ENCODE assay signal across 34 mouse cellular contexts in genomic region chr14:34016938-34017337, GRCm38 (mm10). TPM values are rescaled to one million over a fixed set of nuclear protein-coding genes. Genes with fewer than 3 reads are reported as not detected.
DNase-seq lines count a peak whose midpoint lies in the region; ATAC-seq and TF ChIP-seq lines count a peak whose summit lies in the region.
"Had no signal": no experiment of that assay in that cellular context is flagged by ENCODE, and none has a peak within 500 bp of the region (broad histone marks: within the 10 kb centered on the region; RNA-seq: fewer than 3 reads in every experiment).

No protein-coding gene starts in this region.

- no peak overlapping the region for H3K27ac ChIP-seq in layer of hippocampus, adult 2 months
- no peak overlapping the region for H3K27ac ChIP-seq in cortical plate, adult 2 months (ENCODE audit: insufficient read depth, low read length)
- H3K27ac ChIP-seq: forebrain, embryonic 10.5 days; forebrain, embryonic 13.5 days; gastrocnemius, adult 2 months; heart, embryonic 15.5 days; hindbrain, embryonic 14.5 days; hindbrain, postnatal 0 days had no signal

- no peak overlapping the region for H3K4me3 ChIP-seq in layer of hippocampus, adult 2 months
- H3K4me3 ChIP-seq in megakaryocyte, embryonic 14.5 days (replicated peaks), result peak overlapping the region; percentile 18
- H3K4me3 ChIP-seq in cortical plate, adult 2 months (ENCODE audit: insufficient read depth, low read length), result no peak overlapping the region
- H3K4me3 ChIP-seq: forebrain, embryonic 10.5 days; forebrain, embryonic 13.5 days; gastrocnemius, adult 2 months; heart, embryonic 12.5 days; heart, embryonic 15.5 days had no signal

- DNase-seq in layer of hippocampus, adult 2 months (ENCODE audit: low spot score in 2 of 2), result no peak
- DNase-seq in layer of hippocampus, postnatal 36 days, result no peak
- DNase-seq in Muller cell, postnatal 12 days (ENCODE audit: inconsistent ontology term), result no peak
- DNase-seq: adrenal gland, adult 2 months; adrenal gland, postnatal 14 days; B cell, adult 2 months; cerebellum, adult 11-12 months; cerebellum, adult 8-10 months; cerebellum, postnatal 10 days; cerebellum, postnatal 36 days; gastrocnemius, adult 2 months; gastrocnemius, postnatal 14 days; heart, postnatal 14 days; heart, postnatal 4 days had no signal

- peak; percentile 51 for TF ChIP-seq CTCF in layer of hippocampus, adult 2 months (conservative IDR thresholded peaks at IDR 0.05)
- peak; percentile 22; the same call in 1 of the 2 replicates for TF ChIP-seq CTCF in cortical plate, adult 2 months (IDR thresholded peaks at IDR 0.05; ENCODE audit: extremely low read depth, insufficient read depth, low read length)

- no peaks in the 10 kb centered on the region for H3K36me3 ChIP-seq in megakaryocyte, embryonic 14.5 days (replicated peaks; ENCODE audit: low read length)
- H3K36me3 ChIP-seq: forebrain, embryonic 10.5 days; G1E; heart, embryonic 12.5 days; heart, embryonic 15.5 days had no signal

- peaks cover 20% of the 10 kb centered on the region for H3K9me3 ChIP-seq in megakaryocyte, embryonic 14.5 days
- H3K9me3 ChIP-seq: forebrain, embryonic 10.5 days; forebrain, embryonic 13.5 days; heart, embryonic 12.5 days; heart, embryonic 15.5 days had no signal

- no peaks in the 10 kb centered on the region for H3K4me1 ChIP-seq in megakaryocyte, embryonic 14.5 days
- H3K4me1 ChIP-seq in cortical plate, adult 2 months (ENCODE audit: control insufficient read depth, insufficient read depth, low read length), result no peaks in the 10 kb centered on the region
- H3K4me1 ChIP-seq: forebrain, embryonic 10.5 days; forebrain, embryonic 13.5 days; heart, embryonic 12.5 days; heart, embryonic 15.5 days had no signal

- no peak for TF ChIP-seq POLR2A in cortical plate, adult 2 months (IDR thresholded peaks at IDR 0.05; ENCODE audit: extremely low read depth, insufficient read depth, low read length)

- ATAC-seq in megakaryocyte, adult 5-6 weeks (ENCODE audit: poor library complexity, severe bottlenecking), result no peak
- ATAC-seq: forebrain, embryonic 13.5 days; forebrain, embryonic 16.5 days; hindbrain, postnatal 0 days; inflammation-experienced regulatory T-cells, adult 6 months had no signal

- H3K27me3 ChIP-seq in megakaryocyte, embryonic 14.5 days (replicated peaks), result no peaks in the 10 kb centered on the region
- H3K27me3 ChIP-seq: CH12.LX; forebrain, embryonic 13.5 days; heart, embryonic 12.5 days; heart, embryonic 15.5 days had no signal

RNA-seq across cellular contexts. Expression of gene Gm5460, which starts 0.4 kb away (rescaled TPM):
- total RNA-seq in layer of hippocampus, adult 2 months (2021), result not detected
- not detected for total RNA-seq in layer of hippocampus, postnatal 36 days (2021)
- not detected in 2 replicates for polyA plus RNA-seq in megakaryocyte, embryonic 14.5 days (2012; ENCODE audit: insufficient read depth, low replicate concordance)
- not detected in 2 replicates for total RNA-seq in megakaryocyte, adult 5-6 weeks (2015)
- total RNA-seq in megakaryocyte, adult 5-6 weeks (2017), result not detected in 2 replicates
- not detected in 2 replicates for polyA plus RNA-seq in cortical plate, adult 2 months (2012; rRNA removed)
- total RNA-seq: adrenal gland, postnatal 14 days; adrenal gland, postnatal 4 days; CH12.LX; G1E; gastrocnemius, adult 2 months; gastrocnemius, postnatal 14 days; heart, adult 8-10 months; heart, postnatal 14 days; hindbrain, postnatal 0 days had no signal
- polyA plus RNA-seq: brain, embryonic 14.5 days; embryonic facial prominence, embryonic 11.5 days; embryonic facial prominence, embryonic 14.5 days; forebrain, embryonic 10.5 days; forebrain, embryonic 13.5 days; forebrain, embryonic 16.5 days; G1E; heart, embryonic 12.5 days; heart, embryonic 15.5 days; hindbrain, embryonic 11.5 days; hindbrain, embryonic 14.5 days; hindbrain, postnatal 0 days; inflammation-experienced regulatory T-cells, adult 6 months had no signal

RNA-seq across cellular contexts. Expression of gene Gm30083, which starts 2.0 kb away (rescaled TPM):
- not detected for total RNA-seq in layer of hippocampus, adult 2 months (2021)
- total RNA-seq in layer of hippocampus, postnatal 36 days (2021), result not detected
- polyA plus RNA-seq in megakaryocyte, embryonic 14.5 days (2012; ENCODE audit: insufficient read depth, low replicate concordance), result not detected in 2 replicates
- total RNA-seq in megakaryocyte, adult 5-6 weeks (2015), result not detected in 2 replicates
- not detected in 2 replicates for total RNA-seq in megakaryocyte, adult 5-6 weeks (2017)
- not detected in 2 replicates for polyA plus RNA-seq in cortical plate, adult 2 months (2012; rRNA removed)
- total RNA-seq: adrenal gland, adult 2 months; adrenal gland, postnatal 14 days; adrenal gland, postnatal 4 days; CH12.LX; G1E; gastrocnemius, adult 2 months; gastrocnemius, postnatal 14 days; gastrocnemius, postnatal 4 days; heart, adult 8-10 months; heart, postnatal 14 days; heart, postnatal 4 days; hindbrain, postnatal 0 days had no signal
- polyA plus RNA-seq: adrenal gland, adult 2 months; brain, embryonic 14.5 days; embryonic facial prominence, embryonic 11.5 days; embryonic facial prominence, embryonic 14.5 days; forebrain, embryonic 10.5 days; forebrain, embryonic 13.5 days; forebrain, embryonic 16.5 days; G1E; heart, embryonic 12.5 days; heart, embryonic 15.5 days; hindbrain, embryonic 11.5 days; hindbrain, embryonic 14.5 days; hindbrain, postnatal 0 days; inflammation-experienced regulatory T-cells, adult 6 months had no signal

RNA-seq across cellular contexts. Expression of gene Antxrl, which starts 35.6 kb away (rescaled TPM):
- total RNA-seq in layer of hippocampus, adult 2 months (2021), result not detected
- not detected for total RNA-seq in layer of hippocampus, postnatal 36 days (2021)
- not detected in 2 replicates for polyA plus RNA-seq in megakaryocyte, embryonic 14.5 days (2012; ENCODE audit: insufficient read depth, low replicate concordance)
- total RNA-seq in megakaryocyte, adult 5-6 weeks (2015), result not detected in 2 replicates
- total RNA-seq in megakaryocyte, adult 5-6 weeks (2017), result not detected in 2 replicates
- not detected in 2 replicates for polyA plus RNA-seq in cortical plate, adult 2 months (2012; rRNA removed)
- total RNA-seq: adrenal gland, adult 2 months; adrenal gland, postnatal 14 days; adrenal gland, postnatal 4 days; CH12.LX; gastrocnemius, adult 2 months; gastrocnemius, postnatal 14 days; gastrocnemius, postnatal 4 days; heart, adult 8-10 months; heart, postnatal 14 days; heart, postnatal 4 days; hindbrain, postnatal 0 days had no signal
- polyA plus RNA-seq: adrenal gland, adult 2 months; brain, embryonic 14.5 days; embryonic facial prominence, embryonic 11.5 days; embryonic facial prominence, embryonic 14.5 days; forebrain, embryonic 10.5 days; forebrain, embryonic 13.5 days; forebrain, embryonic 16.5 days; G1E; heart, embryonic 12.5 days; heart, embryonic 15.5 days; hindbrain, embryonic 11.5 days; hindbrain, embryonic 14.5 days; hindbrain, postnatal 0 days; inflammation-experienced regulatory T-cells, adult 6 months had no signal

RNA-seq across cellular contexts. Expression of gene Zfp488, which starts 38.4 kb away (rescaled TPM):
- 1 to 10 TPM; 4.3 to 5.0 TPM for total RNA-seq in layer of hippocampus, adult 2 months (2021)
- 1 to 10 TPM; 5.4 to 5.7 TPM for total RNA-seq in layer of hippocampus, postnatal 36 days (2021)
- polyA plus RNA-seq in megakaryocyte, embryonic 14.5 days (2012; ENCODE audit: insufficient read depth, low replicate concordance), result not detected in 2 replicates
- not detected in 2 replicates for total RNA-seq in megakaryocyte, adult 5-6 weeks (2015)
- total RNA-seq in megakaryocyte, adult 5-6 weeks (2017), result 0.08 TPM in 1 of 2 replicates, not detected in the other
- 3.1 and 3.4 TPM in 2 replicates for polyA plus RNA-seq in cortical plate, adult 2 months (2012; rRNA removed)
- total RNA-seq: adrenal gland, postnatal 14 days; CH12.LX; gastrocnemius, adult 2 months; heart, adult 8-10 months; heart, postnatal 14 days; heart, postnatal 4 days had no signal
- polyA plus RNA-seq: adrenal gland, adult 2 months; G1E; heart, embryonic 12.5 days; heart, embryonic 15.5 days; inflammation-experienced regulatory T-cells, adult 6 months had no signal
